Mouse (Mus musculus) c-Kit-positive CD71-positive TER-119-negative erythroid progenitor cells, embryonic 14.5 days (primary cell): ENCODE data around the gene Fam208a.

ENCODE experiments used
- DNase-seq: peaks from one replicate; pipeline ENCODE4 v3.0.0-alpha.2; 2013; ENCODE audit warnings: low read depth

Gene Fam208a

DNA sequence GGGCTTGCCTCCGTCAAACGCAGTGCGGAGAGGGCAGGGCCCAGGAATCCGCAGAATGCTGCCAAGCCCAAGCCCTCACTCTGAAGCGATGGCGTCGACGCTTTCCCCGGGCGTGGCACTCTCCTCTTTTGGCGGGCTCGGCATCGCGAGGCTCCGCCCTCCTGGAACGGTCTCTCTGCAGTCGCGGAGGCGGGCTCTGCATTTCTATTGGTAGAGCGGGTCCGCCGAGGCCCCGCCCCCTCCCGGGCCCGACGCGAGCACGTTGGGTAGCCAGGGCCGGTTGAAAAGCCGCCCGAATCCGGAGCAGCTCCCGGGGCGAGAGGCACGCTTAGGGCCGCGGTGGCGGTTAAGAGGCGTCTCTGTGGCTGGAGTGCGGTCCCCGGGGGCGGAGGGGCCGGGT is at the start of gene Fam208a:
Gene Fam208a, plus strand, starts transcription at position 262 of the 400 bp plus-strand sequence.
- peak; percentile 77 for DNase-seq

DNA sequence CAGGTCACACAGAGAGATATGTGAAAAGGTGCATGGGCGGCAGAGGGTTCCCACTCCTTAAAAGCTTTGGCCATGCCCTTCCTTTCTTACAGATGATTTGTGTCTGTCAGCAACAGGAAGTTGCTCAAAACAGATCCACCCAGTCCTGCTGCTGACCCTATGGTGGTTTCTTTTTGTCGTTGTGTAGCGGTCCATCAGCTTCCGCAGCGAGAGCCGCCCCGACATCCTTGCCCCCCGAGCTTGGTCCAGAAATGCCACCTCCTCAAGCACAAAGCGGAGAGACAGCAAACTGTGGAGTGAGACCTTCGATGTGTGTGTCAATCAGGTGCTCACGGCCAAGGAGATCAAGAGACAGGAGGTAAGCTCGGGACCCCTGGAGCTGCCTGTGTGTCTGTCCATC is 49.2 kb upstream of the Fam208a start:
- DNase-seq = no peak

DNA sequence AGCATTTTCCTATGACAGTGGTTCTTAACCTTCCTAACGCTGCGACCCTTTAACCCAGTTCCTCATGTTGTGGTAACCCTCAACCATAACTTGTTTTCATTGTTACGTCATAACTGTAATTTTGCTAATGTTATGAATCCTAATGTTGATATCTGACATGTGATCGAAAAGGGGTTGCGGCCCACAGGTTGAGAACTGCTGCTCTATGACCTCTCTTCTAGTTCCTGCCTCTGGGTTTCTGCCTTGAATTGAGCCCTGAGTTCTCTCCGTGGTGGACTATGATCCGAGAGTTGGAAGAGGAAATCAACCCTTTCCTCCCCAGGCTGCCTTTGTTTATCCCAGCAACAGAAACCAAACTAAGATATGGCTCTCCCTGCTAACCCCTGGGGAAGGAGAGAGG is 47.2 kb upstream of the Fam208a start:
- DNase-seq = no peak

GRCm38 (mm10) chr14:27383321-27383830 is 45.3 kb upstream of the Fam208a start:
- DNase-seq = no peak

GRCm38 (mm10) chr14:27384143-27384542 is 44.5 kb upstream of the Fam208a start:
- no peak for DNase-seq

DNA sequence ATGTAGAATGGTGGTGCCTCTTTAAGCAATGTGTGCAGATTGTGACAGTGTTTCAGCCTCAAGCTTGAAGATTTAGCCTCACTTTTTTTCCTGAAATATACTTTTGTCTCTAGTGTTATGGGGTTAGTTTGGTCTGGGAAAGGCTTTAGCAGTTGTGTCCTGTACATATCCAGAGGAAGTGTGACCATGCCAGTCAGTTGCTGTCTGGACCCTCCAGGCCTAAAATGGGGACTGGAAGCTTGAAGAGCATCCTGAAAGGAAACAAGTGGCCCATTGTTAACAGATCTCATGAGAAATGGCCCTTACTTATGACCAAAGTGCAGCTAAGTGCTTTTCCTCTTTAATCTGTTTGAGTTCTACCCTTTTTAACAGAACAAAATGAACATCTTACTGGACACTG is 40.0 kb upstream of the Fam208a start:
- no peak for DNase-seq

DNA sequence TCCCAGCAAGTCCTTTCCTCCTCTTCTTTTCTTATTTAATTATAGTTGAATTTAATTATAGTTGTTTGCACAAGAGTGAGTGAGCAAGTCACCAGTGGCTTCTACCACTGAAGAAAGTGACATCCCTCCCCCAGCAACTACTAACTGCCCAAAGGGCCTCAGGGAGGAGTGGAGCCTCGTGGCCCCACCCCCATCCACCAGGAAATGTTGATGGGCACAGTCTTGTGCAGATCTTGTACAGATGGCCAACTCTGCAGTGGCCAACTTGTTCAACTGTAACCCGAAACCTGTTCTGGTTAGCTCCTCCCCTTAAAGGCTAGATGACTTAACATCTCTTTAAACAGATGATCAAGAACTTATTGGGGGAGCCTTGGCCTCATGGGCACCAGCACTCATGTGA is 38.9 kb upstream of the Fam208a start:
- no peak for DNase-seq

GRCm38 (mm10) chr14:27390663-27391062 is 38.0 kb upstream of the Fam208a start:
- no peak for DNase-seq

GRCm38 (mm10) chr14:27391776-27392308 is 36.8 kb upstream of the Fam208a start:
- DNase-seq = no peak

GRCm38 (mm10) chr14:27392660-27393059 is 36.0 kb upstream of the Fam208a start:
- no peak for DNase-seq

GRCm38 (mm10) chr14:27393806-27394205 is 34.8 kb upstream of the Fam208a start:
- no peak for DNase-seq

GRCm38 (mm10) chr14:27396424-27396823 is 32.2 kb upstream of the Fam208a start:
- DNase-seq = no peak

DNA sequence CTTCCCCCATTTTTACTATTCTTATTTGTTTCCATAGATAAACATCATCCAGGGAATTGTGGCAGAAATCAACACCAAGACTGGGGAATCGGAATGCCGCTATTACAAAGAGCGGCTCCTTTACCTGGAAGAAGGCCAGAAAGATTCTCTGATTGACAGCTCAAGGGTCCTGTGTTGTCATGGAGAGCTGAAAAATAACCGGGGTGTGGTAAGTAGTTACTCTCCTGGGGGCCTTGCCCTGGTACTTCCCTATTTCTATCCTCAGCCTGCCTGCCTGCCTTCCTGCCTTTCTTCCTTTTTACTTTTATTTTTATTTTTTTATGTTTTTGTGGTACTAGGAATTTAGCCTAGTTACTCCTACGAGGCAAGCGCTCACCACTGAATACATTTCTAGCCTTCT is 31.1 kb upstream of the Fam208a start:
- DNase-seq = no peak

GRCm38 (mm10) chr14:27400495-27400894 is 28.1 kb upstream of the Fam208a start:
- no peak for DNase-seq

DNA sequence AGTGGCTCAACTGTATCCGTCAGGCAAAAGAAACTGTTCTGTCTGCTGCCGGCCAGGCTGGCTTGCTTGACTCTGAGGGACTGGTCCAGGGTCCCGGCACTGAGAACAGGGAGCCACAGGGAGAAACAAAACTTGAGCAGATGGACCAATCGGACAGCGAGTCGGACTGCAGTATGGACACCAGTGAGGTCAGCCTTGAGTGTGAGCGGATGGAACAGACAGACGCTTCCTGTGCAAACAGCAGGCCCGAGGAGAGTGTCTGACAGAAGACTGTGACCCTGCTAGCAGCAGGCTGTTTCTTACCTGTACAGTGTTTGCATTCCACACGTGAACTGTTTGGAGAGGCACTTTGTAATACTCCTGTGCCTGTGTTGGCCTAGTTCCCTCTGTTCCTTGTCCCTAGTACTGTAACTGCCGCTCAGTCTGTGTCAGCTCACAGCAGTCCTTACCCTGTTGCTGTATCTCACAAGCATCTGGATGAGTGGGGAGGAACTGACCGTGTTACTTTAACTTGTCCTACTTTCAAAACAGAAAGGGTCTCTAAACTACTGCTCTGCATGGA is 26.8 kb upstream of the Fam208a start:
- DNase-seq = no peak

DNA sequence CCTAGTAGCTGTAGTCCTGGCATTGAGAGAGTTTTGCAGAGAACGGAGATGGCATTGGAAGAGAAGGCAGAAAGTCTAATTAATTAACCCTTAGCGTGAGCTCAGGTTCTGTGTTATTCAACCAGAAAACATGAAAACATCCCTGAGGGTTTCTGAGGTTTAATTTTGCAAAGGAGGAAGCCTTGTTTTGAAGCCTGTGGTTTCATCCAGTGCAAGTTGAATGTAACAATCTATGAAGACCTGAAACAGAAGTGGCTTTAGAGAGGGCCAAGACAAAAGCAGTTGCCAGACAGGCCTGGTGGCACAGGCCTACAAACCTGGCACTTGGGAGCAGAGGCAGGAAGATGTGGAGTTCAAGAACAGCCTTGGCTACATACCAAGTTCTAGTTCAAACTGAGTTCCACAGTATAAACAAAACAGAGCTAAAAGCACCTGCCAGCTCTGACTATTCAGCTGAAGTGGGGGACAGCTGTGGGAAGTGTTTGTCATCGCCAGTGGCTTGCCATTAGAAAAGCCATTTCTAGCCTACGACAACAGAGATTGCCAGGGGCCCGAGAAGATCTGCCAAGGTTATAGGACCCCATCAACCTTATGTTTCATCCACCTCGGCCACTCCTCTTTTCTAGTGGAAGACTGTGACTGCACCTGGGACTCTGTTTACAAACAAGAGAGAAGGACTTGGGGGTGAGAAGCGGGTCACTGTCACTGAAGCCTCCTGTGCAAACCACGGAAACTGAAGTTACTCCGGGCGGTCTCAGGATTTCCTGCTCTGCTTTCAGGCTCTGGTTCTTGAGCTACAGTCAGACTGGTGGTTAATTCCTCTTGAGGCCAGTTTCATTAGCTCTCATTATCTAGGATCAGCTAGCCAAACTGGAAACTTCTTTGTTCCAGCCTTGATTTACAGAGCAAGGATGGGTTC is 26.0 kb upstream of the Fam208a start:
- DNase-seq = no peak

DNA sequence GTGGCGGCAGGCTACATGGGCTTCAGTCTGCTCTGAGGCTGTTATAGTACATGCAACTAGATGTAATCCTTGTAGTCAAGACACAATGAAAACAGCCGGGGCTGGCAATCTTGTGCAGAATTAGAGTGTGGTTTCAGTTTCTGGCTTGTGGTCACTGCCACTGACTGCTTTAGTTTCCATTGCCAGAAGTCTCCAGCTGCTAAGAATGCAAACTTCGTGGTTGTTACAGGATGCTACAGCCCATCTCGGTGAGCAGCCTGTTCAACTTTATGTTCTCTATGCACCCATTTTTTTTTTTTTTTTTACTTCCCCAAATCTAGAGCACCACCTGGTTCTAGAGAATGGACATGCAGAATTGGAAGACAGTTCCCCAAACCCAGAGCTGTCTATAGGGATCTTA is 23.2 kb upstream of the Fam208a start:
- DNase-seq = no peak

- DNase-seq = no peak
Observed at GRCm38 (mm10) chr14:27405947-27406346, 22.7 kb upstream of the Fam208a start.

DNA sequence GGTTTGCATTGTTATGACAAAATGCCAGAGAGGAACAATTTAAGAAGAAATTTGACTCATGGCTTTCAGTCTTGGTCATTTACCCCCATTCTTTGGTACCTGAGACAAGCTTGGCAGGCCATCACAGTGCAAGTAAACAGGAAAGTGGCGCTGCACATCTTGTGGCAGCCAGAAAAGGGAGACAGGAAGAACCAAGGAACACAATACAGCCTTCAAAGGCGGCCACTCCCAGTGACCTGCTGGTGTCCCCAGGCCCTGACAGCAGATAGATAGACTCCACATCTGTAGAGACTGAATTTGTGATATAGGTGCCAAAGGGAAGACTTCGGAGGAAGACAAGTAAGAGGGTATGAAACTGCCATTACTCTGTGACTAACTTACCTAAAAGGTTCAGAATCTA is 20.4 kb upstream of the Fam208a start:
- DNase-seq = no peak

DNA sequence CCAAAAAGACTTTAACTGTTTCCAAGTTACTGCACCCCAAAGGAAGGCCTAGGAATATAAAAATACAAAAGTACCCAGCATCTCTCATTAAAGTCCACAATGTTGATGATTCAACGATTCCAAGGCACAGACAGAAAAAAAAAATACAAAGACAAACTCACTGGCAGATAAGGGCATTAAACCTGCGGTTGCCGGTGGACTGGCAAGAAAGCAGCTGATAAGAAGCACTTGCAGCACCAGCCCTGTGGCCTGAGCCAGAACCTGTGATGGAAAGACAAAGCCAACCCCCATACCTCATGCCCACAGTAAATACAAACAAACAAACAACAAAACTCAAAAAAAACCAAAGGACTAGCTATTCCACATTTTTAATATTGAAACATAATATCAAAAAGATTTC is 19.0 kb upstream of the Fam208a start:
- no peak for DNase-seq

DNA sequence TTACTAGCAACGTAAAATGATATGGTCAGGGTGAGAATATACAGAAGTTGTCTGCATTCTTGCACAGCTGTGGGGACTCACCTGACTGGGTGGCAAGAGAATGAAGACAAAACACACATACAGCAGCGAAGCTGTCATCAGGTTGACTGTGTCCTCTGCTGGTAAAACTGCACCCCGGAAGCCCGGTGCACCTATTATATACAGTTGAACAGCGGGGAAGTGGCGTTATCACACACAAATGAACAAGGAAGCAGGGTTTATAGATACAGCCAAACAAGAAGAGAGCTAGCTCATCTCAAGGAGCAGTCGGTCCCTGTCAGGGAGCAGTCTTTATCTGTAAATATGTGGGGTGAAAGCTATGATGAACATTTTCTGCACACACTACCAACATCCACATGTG is 17.1 kb upstream of the Fam208a start:
- DNase-seq = no peak

DNA sequence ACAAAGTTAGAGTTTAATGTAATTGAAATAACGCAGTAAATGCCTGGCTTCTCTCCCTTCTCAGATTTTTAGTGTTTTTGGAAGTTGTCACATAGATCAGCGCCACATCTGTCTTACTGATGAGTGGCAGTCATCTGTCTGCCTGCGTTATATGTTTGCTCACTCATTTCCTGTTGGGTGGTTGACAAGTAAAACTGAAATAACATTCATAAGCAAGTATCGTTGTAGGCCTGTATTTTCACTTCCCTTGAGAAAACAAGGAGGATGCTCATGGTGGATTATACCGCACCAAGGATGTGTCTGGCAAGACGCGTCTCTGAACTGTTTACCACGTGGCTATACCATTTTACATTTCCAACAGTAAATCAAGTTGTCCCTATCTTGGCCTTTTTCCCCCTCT is 15.9 kb upstream of the Fam208a start:
- DNase-seq = no peak

DNA sequence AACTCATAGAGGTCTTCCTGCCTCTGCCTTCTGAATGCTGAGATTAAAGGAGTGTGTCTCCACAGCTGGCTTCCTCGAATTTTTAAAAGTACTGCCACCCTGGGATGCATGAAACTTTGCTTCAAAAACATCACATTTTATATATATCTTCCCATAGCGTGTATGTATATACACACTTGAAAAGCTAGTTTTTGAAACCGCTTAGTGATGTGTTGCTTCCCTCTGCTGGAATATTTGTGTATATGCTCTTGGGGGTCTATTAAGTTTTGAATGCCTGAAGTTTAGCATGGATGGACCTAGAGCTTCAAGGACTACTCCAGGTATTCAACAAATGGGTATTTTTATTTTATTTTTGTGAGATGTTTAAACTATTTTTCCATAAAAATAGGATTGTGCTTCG is 14.7 kb upstream of the Fam208a start:
- no peak for DNase-seq
